Mouse (Mus musculus): Measurements from ENCODE around the gene Dyrk3. TPM values are rescaled to one million over a fixed set of nuclear protein-coding genes. Genes with fewer than 3 reads are reported as not detected.
"Not testable (repeated sequence)": the region's sequence is repeated elsewhere in the genome, so short reads cannot be mapped to it uniquely, and the experiment has no call there.

Gene Dyrk3
- total RNA-seq, 1 experiment = 18.6 TPM

DNA sequence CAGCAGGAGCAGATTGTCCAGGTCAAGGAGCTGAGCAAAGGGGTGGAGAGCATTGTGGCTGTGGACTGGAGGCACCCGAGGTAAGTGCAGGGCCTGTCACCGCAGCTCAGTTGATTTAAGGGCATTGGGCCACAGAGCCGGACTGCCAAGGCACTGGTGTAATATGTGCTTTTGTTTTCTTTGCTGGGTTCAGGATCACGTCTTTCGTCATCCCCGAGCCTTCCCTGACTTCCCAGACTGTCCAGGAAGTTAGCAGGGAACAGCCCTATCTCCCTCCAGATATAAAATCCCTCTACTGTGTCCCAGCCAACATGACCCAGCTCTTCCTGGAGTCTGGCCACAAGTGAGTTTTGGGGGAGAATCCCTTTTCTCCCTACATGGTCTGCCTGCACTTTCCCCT, 26.3 kb upstream of the Dyrk3 start:
- DNase-seq (ENCODE audit: low read depth, low spot score) = no peak
- TF ChIP-seq ZC3H11A (IDR thresholded peaks at IDR 0.05; ENCODE audit: borderline replicate concordance, low read depth, low read length) (no peak), HCFC1 (IDR thresholded peaks at IDR 0.05; ENCODE audit: borderline replicate concordance, insufficient read depth, low read length) (no peak), CHD2 (IDR thresholded peaks at IDR 0.05; ENCODE audit: low read depth, low read length) (no peak), MAFK (IDR thresholded peaks at IDR 0.05; ENCODE audit: insufficient read depth, low read depth, low read length) (no peak), ZNF384 (IDR thresholded peaks at IDR 0.05; ENCODE audit: low read depth, low read length) (no peak)
- no peak overlapping the region for H3K9ac ChIP-seq (ENCODE audit: insufficient read depth, low read depth, low read length, poor library complexity, severe bottlenecking)
- no peak overlapping the region for H3K27ac ChIP-seq (ENCODE audit: insufficient read depth, low read depth, low read length, poor library complexity, severe bottlenecking)
- in situ Hi-C loops (cut with MboI; ENCODE audit: low sequenced_read_pairs in 2 of 2, unreplicated experiment in 2 of 2) = no loop called here
- H3K4me1 ChIP-seq (ENCODE audit: control insufficient read depth in 2 of 2, insufficient read depth in 2 of 2, low read length in 2 of 2, poor library complexity in 1 of 2) = peaks cover 3 to 5% of the 10 kb centered on the region in 2 experiments; a peak in 3 of 4 replicates
- peaks cover 72% of the 10 kb centered on the region for H3K36me3 ChIP-seq (ENCODE audit: control insufficient read depth, insufficient read depth, low read length, poor library complexity, severe bottlenecking)
- no peak overlapping the region for H3K4me3 ChIP-seq (ENCODE audit: insufficient read depth in 1 of 2, low read depth in 1 of 2, low read length in 2 of 2, poor library complexity in 1 of 2, severe bottlenecking in 1 of 2)
- no peaks in the 10 kb centered on the region for H3K9me3 ChIP-seq (ENCODE audit: control insufficient read depth, insufficient read depth, low read depth, low read length)

DNA sequence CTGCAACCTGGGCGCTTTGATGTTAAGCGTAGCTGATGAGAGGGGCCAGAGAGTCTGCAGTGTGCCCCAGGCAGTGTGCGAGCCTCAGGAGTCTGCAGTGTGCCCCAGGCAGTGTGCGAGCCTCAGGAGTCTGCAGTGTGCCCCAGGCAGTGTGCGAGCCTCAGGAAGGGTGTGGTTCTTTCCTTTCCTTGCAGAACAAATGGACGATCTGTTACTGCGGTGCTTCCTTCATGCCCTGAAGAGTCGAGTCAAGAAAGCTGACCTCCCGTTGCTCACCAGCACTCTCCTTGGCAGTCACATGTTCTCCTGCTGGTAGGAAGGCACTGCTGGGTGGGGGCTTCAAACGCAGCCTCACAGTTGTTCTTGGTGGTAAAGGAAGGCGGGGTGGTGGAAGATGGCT, 23.0 kb upstream of the Dyrk3 start:
- H3K36me3 ChIP-seq (ENCODE audit: control insufficient read depth, insufficient read depth, low read length, poor library complexity, severe bottlenecking) = peaks cover 52% of the 10 kb centered on the region
- no peaks in the 10 kb centered on the region for H3K9me3 ChIP-seq (ENCODE audit: control insufficient read depth, insufficient read depth, low read depth, low read length)
- peak overlapping the region; percentile 73; the same call in 1 of the 2 replicates for H3K27ac ChIP-seq (ENCODE audit: insufficient read depth, low read depth, low read length, poor library complexity, severe bottlenecking)
- no peak overlapping the region for H3K4me3 ChIP-seq (ENCODE audit: insufficient read depth in 1 of 2, low read depth in 1 of 2, low read length in 2 of 2, poor library complexity in 1 of 2, severe bottlenecking in 1 of 2)
- DNase-seq (ENCODE audit: low read depth, low spot score) = peak; percentile 77
- peaks cover 3 to 9% of the 10 kb centered on the region in 2 experiments; a peak in 3 of 4 replicates for H3K4me1 ChIP-seq (ENCODE audit: control insufficient read depth in 2 of 2, insufficient read depth in 2 of 2, low read length in 2 of 2, poor library complexity in 1 of 2)
- H3K9ac ChIP-seq (ENCODE audit: insufficient read depth, low read depth, low read length, poor library complexity, severe bottlenecking) = no peak overlapping the region
- in situ Hi-C loops (cut with MboI; ENCODE audit: low sequenced_read_pairs in 2 of 2, unreplicated experiment in 2 of 2) = no loop called here
- TF ChIP-seq HCFC1 (IDR thresholded peaks at IDR 0.05; ENCODE audit: borderline replicate concordance, insufficient read depth, low read length) = no peak
- TF ChIP-seq MAFK (IDR thresholded peaks at IDR 0.05; ENCODE audit: insufficient read depth, low read depth, low read length) = no peak
- TF ChIP-seq ZNF384 (IDR thresholded peaks at IDR 0.05; ENCODE audit: low read depth, low read length) = no peak
- TF ChIP-seq ZC3H11A (IDR thresholded peaks at IDR 0.05; ENCODE audit: borderline replicate concordance, low read depth, low read length) = no peak
- TF ChIP-seq CHD2 (IDR thresholded peaks at IDR 0.05; ENCODE audit: low read depth, low read length) = no peak

DNA sequence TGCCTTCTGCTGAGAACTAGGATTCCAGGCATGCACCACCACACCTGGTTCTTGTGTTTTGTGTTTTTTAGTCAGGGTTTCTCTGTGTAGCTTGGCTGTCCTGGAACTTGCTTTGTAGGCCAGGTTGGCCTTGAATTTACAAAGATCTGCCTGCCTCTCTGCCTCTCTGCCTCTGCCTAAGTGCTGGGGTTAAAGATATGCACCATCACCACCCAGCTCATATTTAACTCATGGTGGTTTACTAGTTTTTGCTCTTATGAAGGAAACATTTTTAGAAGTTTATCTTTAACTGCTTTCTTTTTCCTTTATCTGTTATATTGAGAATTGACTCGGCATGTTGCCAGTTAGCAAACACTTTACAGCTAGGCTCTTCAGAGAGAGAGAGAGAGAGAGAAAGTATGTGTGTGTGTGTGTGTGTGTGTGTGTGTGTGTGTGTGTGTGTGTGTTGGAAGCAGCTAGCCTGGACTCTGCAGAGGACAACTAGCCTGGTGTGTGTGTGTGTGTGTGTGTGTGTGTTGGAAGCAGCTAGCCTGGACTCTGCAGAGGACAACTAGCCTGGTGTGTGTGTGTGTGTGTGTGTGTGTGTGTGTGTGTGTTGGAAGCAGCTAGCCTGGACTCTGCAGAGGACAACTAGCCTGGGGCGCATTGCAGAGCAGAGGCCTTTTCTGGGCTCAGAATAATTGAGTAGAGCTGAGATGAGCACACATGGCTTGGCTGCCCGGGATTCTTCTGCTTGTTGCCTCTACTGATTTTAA, 21.6 kb upstream of the Dyrk3 start:
- H3K4me3 ChIP-seq (ENCODE audit: insufficient read depth in 1 of 2, low read depth in 1 of 2, low read length in 2 of 2, poor library complexity in 1 of 2, severe bottlenecking in 1 of 2); H3K9me3 ChIP-seq (ENCODE audit: control insufficient read depth, insufficient read depth, low read depth, low read length); H3K4me1 ChIP-seq (ENCODE audit: control insufficient read depth in 2 of 2, insufficient read depth in 2 of 2, low read length in 2 of 2, poor library complexity in 1 of 2); DNase-seq (ENCODE audit: low read depth, low spot score); H3K27ac ChIP-seq (ENCODE audit: insufficient read depth, low read depth, low read length, poor library complexity, severe bottlenecking); in situ Hi-C loops (cut with MboI; ENCODE audit: low sequenced_read_pairs in 2 of 2, unreplicated experiment in 2 of 2); H3K9ac ChIP-seq (ENCODE audit: insufficient read depth, low read depth, low read length, poor library complexity, severe bottlenecking): not testable (repeated sequence)
- peaks cover 40% of the 10 kb centered on the region for H3K36me3 ChIP-seq (ENCODE audit: control insufficient read depth, insufficient read depth, low read length, poor library complexity, severe bottlenecking)

DNA sequence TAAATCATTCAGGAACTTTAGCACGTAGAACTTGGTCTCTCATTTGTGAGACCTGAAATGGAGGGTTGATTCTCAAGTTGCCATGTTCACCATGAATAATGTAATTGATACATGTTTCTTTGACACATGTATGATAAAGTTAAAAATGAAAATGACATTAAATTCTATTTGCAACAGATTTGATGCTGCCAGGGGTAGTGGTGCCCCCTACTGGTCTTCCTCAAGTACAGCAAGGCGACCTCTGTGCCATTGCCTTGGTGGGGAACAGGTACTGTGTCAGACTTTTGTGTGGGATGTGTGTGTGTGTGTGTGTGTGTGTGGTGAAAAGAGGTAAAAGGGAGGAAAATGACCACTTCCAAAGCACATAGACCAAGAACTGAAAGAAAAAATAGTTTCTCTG, 17.3 kb upstream of the Dyrk3 start:
- TF ChIP-seq CHD2 (IDR thresholded peaks at IDR 0.05; ENCODE audit: low read depth, low read length) = no peak
- no peak for TF ChIP-seq MAFK (IDR thresholded peaks at IDR 0.05; ENCODE audit: insufficient read depth, low read depth, low read length)
- no peak for TF ChIP-seq ZC3H11A (IDR thresholded peaks at IDR 0.05; ENCODE audit: borderline replicate concordance, low read depth, low read length)
- no peak for TF ChIP-seq HCFC1 (IDR thresholded peaks at IDR 0.05; ENCODE audit: borderline replicate concordance, insufficient read depth, low read length)
- TF ChIP-seq ZNF384 (IDR thresholded peaks at IDR 0.05; ENCODE audit: low read depth, low read length) = no peak
- Histone ChIP-seq H3K9me3 (ENCODE audit: control insufficient read depth, insufficient read depth, low read depth, low read length) (no peaks in the 10 kb centered on the region), H3K4me1 (ENCODE audit: control insufficient read depth in 2 of 2, insufficient read depth in 2 of 2, low read length in 2 of 2, poor library complexity in 1 of 2) (peaks cover 0 to 9% of the 10 kb centered on the region in 2 experiments; a peak in 2 of 4 replicates), H3K9ac (ENCODE audit: insufficient read depth, low read depth, low read length, poor library complexity, severe bottlenecking) (no peak overlapping the region), H3K36me3 (ENCODE audit: control insufficient read depth, insufficient read depth, low read length, poor library complexity, severe bottlenecking) (peaks cover 10% of the 10 kb centered on the region), H3K27ac (ENCODE audit: insufficient read depth, low read depth, low read length, poor library complexity, severe bottlenecking) (no peak overlapping the region), H3K4me3 (ENCODE audit: insufficient read depth in 1 of 2, low read depth in 1 of 2, low read length in 2 of 2, poor library complexity in 1 of 2, severe bottlenecking in 1 of 2) (no peak overlapping the region)
- in situ Hi-C loops (cut with MboI; ENCODE audit: low sequenced_read_pairs in 2 of 2, unreplicated experiment in 2 of 2) = no loop called here
- DNase-seq (ENCODE audit: low read depth, low spot score) = no peak

Data from ES-E14 (cell line).